Mouse (Mus musculus) heart, embryonic 16.5 days (tissue): Measurements from ENCODE around the gene Hsd17b1. TPM values are rescaled to one million over a fixed set of nuclear protein-coding genes. Genes with fewer than 3 reads are reported as not detected.

Experiments used
- ATAC-seq: fragments of 200-750 bp; cut with Nextera tagmentation; replicated peaks from 2 replicates; pipeline ENCODE4 v1.8.0; 2017; ENCODE audit warnings: moderate number of reproducible peaks; ENCODE audit not compliant: insufficient read depth, low FRiP score; ENCODE audit errors: extremely low read depth
- H3K27ac ChIP-seq: fragments of 300-500 bp; sonication (generic); 2 replicates; pipeline ENCODE4 v1.5.1; 2014; ENCODE audit warnings: mild to moderate bottlenecking, low read length, control low read depth, moderate library complexity
- H3K27me3 ChIP-seq: fragments of 300-500 bp; sonication (generic); 2 replicates; pipeline ENCODE4 v1.6.1; 2014; ENCODE audit warnings: low read length, mixed read lengths; ENCODE audit not compliant: control insufficient read depth, insufficient read depth
- H3K36me3 ChIP-seq: fragments of 300-500 bp; sonication (generic); 2 replicates; pipeline ENCODE4 v1.6.1; 2014; ENCODE audit not compliant: control insufficient read depth, insufficient read depth
- H3K4me1 ChIP-seq: fragments of 300-500 bp; sonication (generic); 2 replicates; pipeline ENCODE4 v1.6.1; 2014; ENCODE audit warnings: low read length, mixed read lengths; ENCODE audit not compliant: control insufficient read depth, insufficient read depth
- H3K4me2 ChIP-seq: fragments of 300-500 bp; sonication (generic); 2 replicates; pipeline ENCODE4 v1.6.1; 2014; ENCODE audit warnings: low read depth, mild to moderate bottlenecking, control low read depth, low read length
- H3K4me3 ChIP-seq: fragments of 300-500 bp; sonication (generic); 2 replicates; pipeline ENCODE4 v1.5.1; 2014; ENCODE audit warnings: mild to moderate bottlenecking, control low read depth, low read length
- H3K9ac ChIP-seq: fragments of 300-500 bp; sonication (generic); 2 replicates; pipeline ENCODE4 v1.6.1; 2014; ENCODE audit warnings: low read length, control low read depth
- H3K9me3 ChIP-seq: fragments of 300-500 bp; sonication (generic); replicated peaks from 2 replicates; pipeline ENCODE4 v1.6.1; 2016; ENCODE audit warnings: low read length; ENCODE audit not compliant: control insufficient read depth
- WGBS: fragments of 180-500 bp; shearing (Covaris S2); extraction: QIAGEN DNeasy Blood & Tissue Kit; methylation state at CpG from one replicate; pipeline ENCODE4 v1.1.7; 2014; 5-methylcytosine and 5-hydroxymethylcytosine counted together
- polyA plus RNA-seq: library from polyadenylated mRNA; unstranded; fragments of >200 nt; fragmentation: Nextera tagmentation; extraction: Ambion mirVana; gene quantifications from 2 replicates; pipeline ENCODE4 v1.2.1, GENCODE M21; 2015

Gene Hsd17b1
- polyA plus RNA-seq, 1 experiment from 2014 or later, result 0.28 TPM

- Histone ChIP-seq H3K27me3 (no peaks in the 10 kb centered on the region), H3K27ac (peak overlapping the region; percentile 95), H3K4me1 (peaks cover 64% of the 10 kb centered on the region), H3K36me3 (peaks cover 8% of the 10 kb centered on the region), H3K4me2 (peak overlapping the region; percentile 26), H3K4me3 (no peak overlapping the region), H3K9ac (peak overlapping the region; percentile 62), H3K9me3 (0 out of 2 replicates have a peak, but pooled peaks cover 4% of the 10 kb centered on the region)
- peak; percentile 50 for ATAC-seq
- 13% methylated on average over 8 of the region's 8 CpGs for WGBS
These were observed 21.3 kb upstream of the Hsd17b1 start for GRCm38 (mm10) chr11:101056885-101057284.

DNA sequence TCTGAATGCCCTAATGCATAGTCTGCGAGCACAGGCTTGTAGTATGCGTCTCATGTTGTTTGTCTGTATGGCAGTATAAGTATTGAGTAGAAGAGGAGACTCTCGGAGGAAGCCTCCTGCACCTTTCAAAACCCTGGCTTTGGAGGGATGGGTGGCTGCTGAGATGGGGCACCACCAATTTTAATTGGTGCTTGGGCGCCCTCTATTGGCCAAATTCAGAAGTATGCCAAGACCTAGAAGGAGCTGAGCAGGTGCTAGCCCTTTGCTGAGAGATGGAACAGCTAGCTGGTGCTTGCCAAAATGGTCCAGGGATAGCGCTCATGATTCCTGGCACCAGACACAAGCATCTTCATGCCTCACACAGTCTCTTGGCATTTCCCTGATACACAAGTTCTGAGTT lies 20.4 kb upstream of the Hsd17b1 start:
- Histone ChIP-seq H3K4me1 (peaks cover 74% of the 10 kb centered on the region), H3K9me3 (0 out of 2 replicates have a peak, but pooled peaks cover 4% of the 10 kb centered on the region), H3K4me3 (no peak overlapping the region), H3K4me2 (no peak overlapping the region), H3K27me3 (no peaks in the 10 kb centered on the region), H3K9ac (no peak overlapping the region), H3K27ac (peak overlapping the region; percentile 95), H3K36me3 (peaks cover 8% of the 10 kb centered on the region)
- WGBS, result 22% methylated on average over 5 of the region's 5 CpGs
- no peak; the same call in 1 of the 2 replicates for ATAC-seq

- Histone ChIP-seq H3K4me2 (no peak overlapping the region; the same call in 1 of the 2 replicates), H3K27me3 (no peaks in the 10 kb centered on the region), H3K27ac (peak overlapping the region; percentile 95), H3K4me1 (peaks cover 82% of the 10 kb centered on the region), H3K9ac (peak overlapping the region; percentile 59), H3K36me3 (peaks cover 4% of the 10 kb centered on the region), H3K4me3 (no peak overlapping the region), H3K9me3 (0 out of 2 replicates have a peak, but pooled peaks cover 3% of the 10 kb centered on the region)
- 21% methylated on average over 5 of the region's 5 CpGs for WGBS
- ATAC-seq, result peak; percentile 33
These were observed 19.5 kb upstream of the Hsd17b1 start for GRCm38 (mm10) chr11:101058726-101059125.

- H3K27ac ChIP-seq, result peak overlapping the region; percentile 95
- peak overlapping the region; percentile 62 for H3K9ac ChIP-seq
- ATAC-seq, result no peak
- H3K4me3 ChIP-seq, result no peak overlapping the region
- no peaks in the 10 kb centered on the region for H3K9me3 ChIP-seq
- no peaks in the 10 kb centered on the region for H3K36me3 ChIP-seq
- H3K27me3 ChIP-seq, result no peaks in the 10 kb centered on the region
- WGBS, result 81% methylated on average over 10 of the region's 10 CpGs
- peaks cover 89% of the 10 kb centered on the region for H3K4me1 ChIP-seq
- H3K4me2 ChIP-seq, result no peak overlapping the region
These were observed 18.7 kb upstream of the Hsd17b1 start for GRCm38 (mm10) chr11:101059473-101059872.

DNA sequence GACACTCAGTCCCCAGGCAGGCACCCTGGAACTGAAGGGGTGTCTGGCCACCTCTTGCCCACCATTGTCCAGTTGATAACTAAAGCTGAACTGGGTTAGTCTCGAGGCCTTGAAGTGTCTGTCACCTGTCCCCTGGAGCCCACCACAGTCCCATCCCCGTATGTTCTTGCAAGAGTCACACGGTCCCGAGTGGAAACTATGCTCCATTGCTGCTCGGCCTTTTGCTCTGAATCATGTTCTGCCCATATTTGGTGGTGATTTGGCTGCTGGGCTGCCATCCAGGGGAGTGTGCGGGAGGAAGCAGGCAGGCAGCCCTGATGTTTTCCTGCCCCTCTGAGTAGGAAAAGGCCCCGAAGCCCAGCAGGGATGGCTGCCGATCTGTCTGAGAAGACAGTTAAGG lies 18.1 kb upstream of the Hsd17b1 start:
- 0 out of 2 replicates have a peak overlapping the region, but pooled peaks have one; percentile 15 for H3K4me2 ChIP-seq
- H3K27ac ChIP-seq, result peak overlapping the region; percentile 95
- H3K9ac ChIP-seq, result peak overlapping the region; percentile 62
- no peaks in the 10 kb centered on the region for H3K27me3 ChIP-seq
- no peaks in the 10 kb centered on the region for H3K36me3 ChIP-seq
- peak; percentile 29 for ATAC-seq
- 9% methylated on average over 8 of the region's 8 CpGs for WGBS
- H3K4me1 ChIP-seq, result peaks cover 96% of the 10 kb centered on the region
- H3K4me3 ChIP-seq, result no peak overlapping the region
- H3K9me3 ChIP-seq, result no peaks in the 10 kb centered on the region

GRCm38 (mm10) chr11:101061049-101061448 lies 17.2 kb upstream of the Hsd17b1 start:
- no peaks in the 10 kb centered on the region for H3K36me3 ChIP-seq
- 82% methylated on average over 5 of the region's 5 CpGs for WGBS
- no peak overlapping the region for H3K4me3 ChIP-seq
- no peak overlapping the region for H3K4me2 ChIP-seq
- no peak for ATAC-seq
- H3K9me3 ChIP-seq, result no peaks in the 10 kb centered on the region
- H3K27me3 ChIP-seq, result no peaks in the 10 kb centered on the region
- H3K4me1 ChIP-seq, result peaks cover 91% of the 10 kb centered on the region
- H3K9ac ChIP-seq, result peak overlapping the region; percentile 49
- peak overlapping the region; percentile 95 for H3K27ac ChIP-seq

DNA sequence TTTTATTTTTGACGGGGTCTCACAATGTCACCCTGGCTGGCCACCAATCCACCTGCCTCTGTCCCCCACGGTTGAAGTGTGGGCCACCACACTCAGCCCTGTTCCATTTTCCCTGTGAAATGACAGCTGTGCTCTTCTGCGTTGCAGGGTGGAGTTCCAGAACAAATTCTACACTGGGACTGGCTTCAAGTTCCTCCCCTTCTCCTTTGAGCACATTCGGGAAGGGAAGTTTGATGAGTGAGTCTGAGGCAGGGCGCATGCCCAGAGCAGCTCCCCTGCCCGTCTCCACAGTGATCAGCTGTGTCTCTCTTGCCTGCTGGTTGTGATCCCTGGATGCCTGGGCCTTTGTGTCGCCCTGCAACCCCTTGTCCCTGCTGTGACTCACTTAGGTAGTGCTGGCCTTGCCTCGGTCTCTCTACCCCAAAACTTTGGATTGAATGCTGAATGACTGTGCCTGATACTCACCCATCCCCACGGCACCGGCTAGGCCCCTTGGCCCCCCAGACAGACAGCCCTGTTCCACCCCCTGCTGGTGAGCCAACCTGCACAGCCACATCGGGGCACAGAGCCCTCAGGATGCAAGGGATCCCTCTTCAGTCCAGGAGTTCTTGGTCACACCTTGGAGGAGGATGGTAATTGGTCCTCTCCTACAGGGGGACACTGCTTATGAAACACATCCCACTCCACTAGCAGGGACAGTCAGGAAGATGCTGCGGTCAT lies 15.9 kb upstream of the Hsd17b1 start:
- H3K4me2 ChIP-seq, result no peak overlapping the region
- H3K9ac ChIP-seq, result peak overlapping the region; percentile 50
- no peaks in the 10 kb centered on the region for H3K27me3 ChIP-seq
- no peak overlapping the region for H3K4me3 ChIP-seq
- H3K9me3 ChIP-seq, result no peaks in the 10 kb centered on the region
- no peak for ATAC-seq
- H3K4me1 ChIP-seq, result peaks cover 89% of the 10 kb centered on the region
- WGBS, result 61% methylated on average over 12 of the region's 12 CpGs
- H3K36me3 ChIP-seq, result no peaks in the 10 kb centered on the region
- peak overlapping the region; percentile 95 for H3K27ac ChIP-seq

DNA sequence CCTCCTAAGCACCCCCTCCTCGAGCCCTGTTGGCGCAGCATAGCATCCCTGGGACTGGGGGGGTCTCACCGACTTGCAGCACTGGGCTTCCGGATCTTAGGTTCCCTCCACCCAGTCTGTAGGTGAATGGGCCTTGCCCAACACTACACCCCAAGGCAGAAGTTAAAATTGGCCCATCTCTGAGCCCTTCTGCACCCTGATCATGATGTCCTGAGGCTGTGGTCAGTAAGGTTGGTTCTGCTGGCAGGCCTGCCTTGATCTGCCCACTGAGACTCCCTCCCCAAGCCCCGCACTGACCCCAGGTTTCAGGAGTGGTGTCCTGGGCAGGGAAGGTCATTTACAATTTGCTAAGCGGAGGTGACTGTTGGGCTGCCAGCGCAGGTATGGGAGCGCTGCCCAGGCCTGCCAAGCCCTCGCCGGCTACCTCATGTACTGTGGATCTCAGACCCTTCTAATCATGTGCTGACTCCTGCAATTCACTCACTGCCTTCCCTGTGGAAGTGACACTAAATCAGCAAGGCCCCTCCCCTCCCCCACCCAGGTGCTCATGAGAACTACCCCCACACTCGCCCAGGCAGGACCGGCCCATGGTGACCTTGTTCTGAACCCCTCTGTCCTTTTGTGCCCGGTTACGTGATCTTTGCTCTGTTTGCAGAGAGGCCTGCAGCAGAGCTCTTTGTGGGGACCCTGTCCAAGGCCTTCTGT lies 15.1 kb upstream of the Hsd17b1 start:
- Histone ChIP-seq H3K9me3 (no peaks in the 10 kb centered on the region), H3K4me3 (no peak overlapping the region), H3K27me3 (no peaks in the 10 kb centered on the region), H3K36me3 (no peaks in the 10 kb centered on the region), H3K27ac (peak overlapping the region; percentile 95), H3K9ac (peak overlapping the region; percentile 67), H3K4me1 (peaks cover 83% of the 10 kb centered on the region), H3K4me2 (peak overlapping the region; percentile 31)
- 49% methylated on average over 14 of the region's 14 CpGs for WGBS
- ATAC-seq, result peak; percentile 31
